In genomic region chr15:96784578-96784977, GRCm38 (mm10) we compare ENCODE assay signal across 20 mouse cellular contexts.
DNase-seq lines count a peak whose midpoint lies in the region; ATAC-seq lines count a peak whose summit lies in the region.
"Had no signal": no experiment of that assay in that cellular context is flagged by ENCODE, and none has a peak within 500 bp of the region (broad histone marks: within the 10 kb centered on the region; RNA-seq: fewer than 3 reads in every experiment).

No protein-coding gene starts in this region.

- no peak for DNase-seq in frontal cortex, postnatal 10 days (ENCODE audit: low spot score in 2 of 2)
- peak; percentile 0 for DNase-seq in kidney, postnatal 10 days
- no peak for DNase-seq in kidney, adult 9 months
- DNase-seq in right cerebral cortex, adult 2 months (ENCODE audit: low spot score in 2 of 2), result peak; percentile 20 to 25
- DNase-seq in right cerebral cortex, postnatal 36 days (ENCODE audit: low spot score in 2 of 2), result no peak
- peak; percentile 39 for DNase-seq in brain, adult 2 months (ENCODE audit: low read depth, low spot score)
- no peak for DNase-seq in natural killer cell, adult 2 months (ENCODE audit: low spot score in 2 of 2)
- DNase-seq: adrenal gland, postnatal 25 days; B cell, adult 2 months; cerebellum, adult 18-20 months; cerebellum, adult 9-10 months; cerebellum, postnatal 14 days; gastrocnemius, postnatal 25 days; heart, adult 2 months had no signal

- ATAC-seq in frontal cortex, adult (ENCODE audit: low TSS enrichment), result peak; percentile 62; the same call in 1 of the 2 replicates
- ATAC-seq: forebrain, embryonic 13.5 days; forebrain, embryonic 16.5 days; hindbrain, postnatal 0 days; inflammation-experienced regulatory T-cells, adult 6 months; Patski had no signal

Comparison
In these comparisons a context has a peak if more than half of its experiments do, and no peak if none do; other contexts are left out.
1. DNase-seq: peak in kidney, postnatal 10 days (single experiment), right cerebral cortex, adult 2 months (2 of 2) and brain, adult 2 months (single experiment); none in frontal cortex, postnatal 10 days (0 of 2), kidney, adult 9 months (single experiment), right cerebral cortex, postnatal 36 days (0 of 2) and natural killer cell, adult 2 months (0 of 2).